Mouse (Mus musculus) spleen, adult 2 months (tissue): Measurements from ENCODE around the gene Grid1.

Source experiments
- CTCF ChIP-seq: fragments of 200-500 bp; IDR thresholded peaks from 2 replicates; pipeline ENCODE4 v1.5.1; 2011; ENCODE audit warnings: mild to moderate bottlenecking, inconsistent platforms; ENCODE audit not compliant: insufficient read depth, insufficient read length, insufficient replicate concordance; ENCODE audit errors: extremely low read depth
- POLR2A ChIP-seq: fragments of 200-500 bp; IDR thresholded peaks from 2 replicates; pipeline ENCODE4 v1.6.1; 2011; ENCODE audit warnings: low read depth, low read length, inconsistent platforms

- no peak for TF ChIP-seq CTCF
- no peak for TF ChIP-seq POLR2A
These were observed 434.6 kb downstream of the Grid1 start for GRCm38 (mm10) chr14:35254477-35254876.
